Mouse (Mus musculus): ENCODE data around the gene Adamts10.

Adamts10 gene

DNA sequence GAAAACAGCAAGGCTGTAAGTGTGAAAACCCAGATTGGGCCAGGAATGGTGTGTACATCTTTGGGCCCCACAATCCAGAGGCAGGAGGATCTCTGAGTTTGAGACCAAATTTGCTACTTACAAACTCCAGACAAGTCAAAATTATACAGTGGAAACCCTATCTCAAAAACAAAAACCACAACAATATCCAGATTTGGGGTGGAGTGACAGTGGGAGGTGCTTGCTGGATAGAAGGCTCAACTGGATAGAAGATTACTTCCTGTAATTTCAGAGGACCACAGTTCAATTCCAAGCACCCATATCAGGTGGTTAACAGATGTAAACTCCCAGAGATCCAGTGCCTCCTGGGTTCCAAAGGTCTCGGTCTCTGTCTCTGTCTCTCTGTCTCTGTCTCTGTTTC is 30.5 kb downstream of the Adamts10 start:
- in situ Hi-C loops (cut with MboI, MseI), result no loop called here

DNA sequence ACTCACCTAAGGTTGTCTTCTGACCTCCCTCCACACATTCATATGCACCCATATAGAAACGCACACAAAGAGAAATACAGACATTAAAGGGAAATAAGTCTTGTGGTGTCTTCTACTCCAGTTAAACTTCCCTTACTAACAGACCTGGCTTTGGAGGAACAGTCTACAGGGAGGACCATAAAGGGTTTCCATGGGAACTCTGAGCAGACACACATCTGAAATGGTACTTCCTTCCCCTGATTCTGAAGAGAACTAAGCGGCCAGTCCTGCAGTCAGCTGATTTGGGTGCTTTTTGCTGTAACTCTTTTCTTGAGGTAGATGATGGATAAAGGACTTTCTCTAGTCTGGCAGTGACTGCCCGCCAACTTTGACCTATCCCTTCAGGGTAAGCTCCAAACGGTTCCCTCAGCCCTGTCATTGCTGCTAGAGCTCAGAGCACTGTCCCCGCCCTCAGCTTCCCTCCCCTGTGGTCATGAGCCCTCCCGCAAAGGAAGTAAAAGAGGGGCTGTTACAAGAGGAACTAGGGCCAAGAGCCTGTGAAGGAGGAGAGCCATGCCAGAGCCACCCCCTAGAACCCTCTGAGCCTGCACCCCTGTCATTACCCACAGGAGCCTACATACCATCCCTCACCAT is 31.3 kb downstream of the Adamts10 start, which contains the start of gene Myo1f:
TSS of gene Myo1f (plus strand) at position 485 of the 633 bp plus-strand sequence.
- in situ Hi-C loops (cut with MboI, MseI), result no loop called here

DNA sequence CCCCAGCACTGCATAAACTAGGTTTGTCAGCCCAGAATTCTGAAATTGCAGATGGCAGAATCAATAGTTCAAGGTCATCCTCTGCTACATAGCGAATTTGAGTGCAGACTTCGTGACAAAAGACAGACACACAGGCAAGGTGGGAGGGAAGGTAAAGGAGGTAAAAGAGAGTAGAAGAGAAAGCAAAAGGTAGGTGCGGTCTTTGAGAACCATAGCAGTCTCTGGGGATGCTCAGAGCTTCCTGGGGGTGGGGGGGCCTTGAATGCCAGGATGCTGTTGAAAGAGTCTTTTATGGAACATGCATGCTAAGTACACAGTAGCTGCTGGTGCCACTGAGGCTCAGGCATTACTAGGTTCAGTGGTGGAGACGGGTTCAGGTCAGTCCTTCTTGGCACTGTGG is 33.9 kb downstream of the Adamts10 start:
- in situ Hi-C loops (cut with MboI, MseI), result no loop called here

DNA sequence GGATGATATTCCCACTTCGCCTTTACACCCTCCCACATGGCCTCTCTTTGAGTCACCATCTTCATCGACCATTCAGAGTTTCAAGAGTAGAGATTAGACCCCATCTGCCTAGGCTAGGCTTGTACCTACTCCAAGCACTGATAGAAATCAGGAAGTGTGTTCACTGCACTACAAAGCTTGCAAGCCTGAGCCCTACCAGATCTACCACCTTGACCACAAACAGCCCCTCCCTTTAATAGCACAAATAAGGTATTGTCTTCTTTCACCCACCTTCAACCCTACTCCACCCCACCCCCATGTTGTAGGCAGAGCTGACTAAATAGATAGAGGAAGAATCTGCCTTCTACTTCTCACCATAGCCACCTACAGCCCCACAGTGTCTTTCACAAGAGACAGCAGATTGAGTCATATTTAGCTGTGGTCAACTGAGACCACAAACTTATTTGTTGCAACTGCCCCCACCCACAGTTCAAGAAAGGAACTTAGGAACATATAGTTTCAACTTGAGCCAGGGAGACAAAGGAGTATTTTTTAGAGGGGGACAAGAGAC is 39.6 kb downstream of the Adamts10 start:
- in situ Hi-C loops (cut with MboI, MseI), result no loop called here

DNA sequence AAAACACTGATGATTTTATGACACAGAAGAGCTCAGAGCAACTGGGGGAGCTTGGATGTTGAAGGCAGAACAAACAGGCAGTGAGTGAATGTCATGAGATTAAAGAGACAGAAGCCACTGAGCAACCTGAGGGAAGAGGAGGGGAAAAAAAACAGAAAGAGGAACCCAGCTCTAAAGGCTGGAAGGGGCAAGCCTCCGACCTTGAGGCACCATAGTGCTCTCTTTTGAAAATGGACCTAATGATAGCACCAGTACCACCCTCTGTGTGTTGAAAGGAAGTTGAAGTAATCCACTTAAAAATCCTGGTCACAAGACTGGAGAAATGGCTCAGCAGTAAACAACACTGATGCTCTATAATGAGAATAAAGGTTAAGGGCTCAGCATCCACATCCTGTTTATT is 40.6 kb downstream of the Adamts10 start:
- in situ Hi-C loops (cut with MboI, MseI), result no loop called here

DNA sequence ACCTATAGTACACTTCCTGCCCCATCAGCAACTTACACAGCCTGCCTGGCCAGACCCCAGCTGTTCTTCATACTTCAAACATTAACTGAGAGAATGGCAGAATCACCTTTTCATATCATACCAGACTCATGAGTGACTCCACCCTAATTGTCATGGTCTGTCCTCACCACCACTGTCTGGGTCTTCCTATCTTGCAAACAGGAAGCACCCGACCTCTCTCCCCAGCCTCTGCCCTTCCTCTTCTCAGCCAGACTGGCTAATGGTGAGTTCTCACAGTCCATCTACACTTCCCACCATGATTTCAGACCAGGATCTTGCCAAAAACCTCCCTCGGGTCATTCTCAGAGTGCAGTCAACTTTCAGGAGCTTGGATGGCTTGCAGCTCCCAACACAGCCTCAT is 42.2 kb downstream of the Adamts10 start:
- in situ Hi-C loops (cut with MboI, MseI), result no loop called here

DNA sequence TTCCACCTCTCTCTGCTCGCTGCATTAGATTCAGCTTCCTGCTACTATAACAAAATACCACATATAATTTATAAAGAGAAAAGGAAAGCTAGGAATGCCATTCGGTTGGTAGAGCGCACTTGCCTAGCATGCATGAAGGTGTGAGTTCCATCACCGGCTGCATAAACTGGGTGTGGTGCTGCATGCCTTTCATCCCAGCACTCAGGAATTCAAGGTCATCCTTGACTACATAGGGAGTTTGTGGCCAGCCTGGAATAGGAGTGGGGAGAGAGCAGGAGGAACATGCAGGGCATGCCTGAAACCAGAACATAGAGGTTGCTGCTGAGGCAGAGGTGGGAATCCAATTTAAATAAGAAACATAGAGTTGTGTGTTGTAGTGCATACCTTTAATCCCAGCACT is 60.1 kb downstream of the Adamts10 start:
- in situ Hi-C loops (cut with MboI, MseI), result no loop called here

DNA sequence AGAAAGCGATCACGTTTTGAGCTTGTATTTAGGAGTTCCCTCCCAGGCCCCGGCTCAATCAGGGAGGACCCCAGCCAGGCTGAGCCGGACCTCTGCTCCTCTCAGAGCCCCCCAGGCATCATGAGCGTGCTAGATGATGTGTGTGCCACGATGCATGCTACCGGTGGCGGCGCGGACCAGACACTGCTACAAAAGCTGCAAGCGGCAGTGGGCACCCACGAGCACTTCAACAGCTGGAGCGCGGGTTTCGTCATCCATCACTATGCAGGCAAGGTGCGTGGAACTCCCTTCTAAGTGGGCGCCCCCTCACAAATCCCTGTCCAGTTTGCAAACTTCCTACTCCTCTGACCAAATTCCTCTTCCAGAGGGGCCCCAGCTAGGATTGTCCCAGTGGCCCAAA is 62.0 kb downstream of the Adamts10 start:
- in situ Hi-C loops (cut with MboI, MseI), result no loop called here

DNA sequence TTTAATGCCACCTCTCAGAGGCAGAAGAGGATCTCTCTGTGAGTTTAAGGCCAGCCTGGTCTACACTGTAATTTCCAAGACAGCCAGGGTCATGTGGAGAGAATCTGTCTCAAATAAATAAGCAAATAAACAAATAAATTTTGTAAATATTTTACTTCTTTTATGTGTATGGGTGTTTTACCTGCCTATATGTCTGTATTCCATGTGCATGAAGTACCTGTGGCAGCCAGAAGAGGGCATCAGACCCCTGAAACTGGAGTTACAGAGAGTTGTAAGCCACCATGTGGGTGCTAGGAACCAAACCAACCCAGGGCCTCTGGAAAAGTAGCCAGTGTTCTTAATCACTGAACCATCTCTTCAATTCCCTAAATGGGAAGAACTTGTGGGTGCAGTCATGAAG is 73.3 kb downstream of the Adamts10 start:
- in situ Hi-C loops (cut with MboI, MseI), result no loop called here

DNA sequence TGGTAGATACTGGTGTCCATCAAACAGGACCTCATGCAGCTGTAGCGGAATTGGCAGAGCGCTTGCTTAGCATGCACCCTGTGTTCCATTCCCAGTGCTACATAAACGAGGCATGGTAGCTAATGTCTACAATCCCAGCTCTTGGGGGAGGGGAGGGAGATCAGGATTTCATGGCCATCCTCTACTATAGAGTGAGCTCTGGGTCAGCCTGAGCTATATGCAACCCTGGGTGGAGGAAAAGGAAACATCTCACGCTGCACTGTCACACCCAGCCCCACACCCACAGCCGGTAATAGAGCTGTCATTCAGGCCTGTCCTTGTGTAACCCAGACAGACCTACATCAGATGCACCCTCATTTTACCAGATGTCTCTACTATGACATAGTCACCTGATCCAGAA is 74.5 kb downstream of the Adamts10 start:
- in situ Hi-C loops (cut with MboI, MseI), result no loop called here

DNA sequence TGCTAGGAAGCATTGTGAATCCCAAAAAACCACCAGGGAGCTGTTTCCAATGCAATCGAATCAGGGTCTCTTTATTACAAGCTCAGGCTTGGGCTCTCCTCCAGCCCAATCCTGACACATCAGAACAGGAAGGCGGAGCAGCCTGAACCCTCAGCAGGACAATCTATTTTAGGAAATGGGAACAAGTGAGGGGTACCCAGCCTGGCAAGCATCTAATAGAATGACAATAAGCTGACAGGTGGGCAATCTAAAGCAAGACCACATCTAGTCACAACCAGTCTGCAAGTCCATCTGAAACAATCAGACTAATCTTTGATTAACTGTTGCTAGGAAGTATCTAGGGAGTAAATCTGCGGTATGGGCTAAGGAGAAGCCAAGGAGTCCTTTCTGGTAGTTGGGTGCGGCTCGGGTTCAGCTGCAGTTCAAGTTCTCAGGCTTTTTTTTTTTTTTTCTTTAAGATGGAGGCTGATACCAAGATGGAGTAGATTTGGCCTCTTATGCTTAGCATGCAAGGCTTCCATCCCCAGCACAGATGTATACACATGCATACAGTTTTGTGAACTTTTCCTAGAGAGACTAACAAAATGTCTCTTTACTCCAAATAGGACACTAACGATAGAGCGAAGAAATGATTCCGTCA is 76.0 kb downstream of the Adamts10 start:
- in situ Hi-C loops (cut with MboI, MseI), result no loop called here

DNA sequence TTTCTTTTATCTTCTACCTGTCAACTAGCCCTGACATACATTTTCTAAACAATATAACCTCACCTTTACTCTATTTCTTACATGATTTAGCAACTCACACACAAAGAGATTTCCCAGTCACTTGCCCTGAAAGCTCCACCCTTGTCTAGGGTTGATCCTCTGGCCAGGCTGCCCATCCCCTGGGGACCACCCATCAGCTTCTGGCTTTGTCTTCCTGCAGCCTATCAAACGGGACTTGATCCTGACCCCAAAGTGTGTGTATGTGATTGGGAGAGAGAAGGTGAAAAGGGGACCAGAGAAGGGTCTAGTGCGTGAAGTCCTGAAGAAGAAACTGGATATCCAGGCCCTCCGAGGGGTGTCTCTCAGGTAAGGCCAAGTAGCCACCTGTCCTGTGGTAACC is 76.8 kb downstream of the Adamts10 start:
- in situ Hi-C loops (cut with MboI, MseI), result no loop called here

DNA sequence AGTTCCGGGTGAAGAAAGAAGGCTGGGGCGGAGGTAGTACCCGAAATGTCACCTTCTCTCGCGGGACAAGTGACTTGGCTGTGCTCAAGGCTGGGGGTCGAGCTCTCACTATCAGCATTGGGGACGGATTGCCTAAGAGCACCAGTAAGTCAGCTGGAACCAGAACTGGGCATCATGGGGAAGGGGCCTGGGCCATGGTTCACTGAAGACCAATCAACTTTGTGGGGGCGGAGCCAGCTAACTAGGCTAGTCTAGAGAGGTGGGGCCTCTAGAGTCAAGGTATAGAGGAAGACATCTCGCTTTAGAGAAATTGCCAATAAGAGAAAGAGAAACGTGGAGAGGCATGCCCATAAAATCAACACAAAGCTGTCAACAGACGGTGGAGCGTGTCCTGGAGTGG is 77.9 kb downstream of the Adamts10 start:
- in situ Hi-C loops (cut with MboI, MseI), result no loop called here

Data from regulatory T cell (primary cell).